Mouse (Mus musculus) gastrocnemius, postnatal 14 days (tissue): ENCODE data around the gene Iqsec1. TPM values are rescaled to one million over a fixed set of nuclear protein-coding genes. Genes with fewer than 3 reads are reported as not detected.
"Not testable (repeated sequence)": the region's sequence is repeated elsewhere in the genome, so short reads cannot be mapped to it uniquely, and the experiment has no call there.

ENCODE experiments used
- DNase-seq: peaks from one replicate; pipeline ENCODE4 v3.0.0; 2021; ENCODE audit warnings: mixed read lengths
- intact Hi-C: fragments of 180-260 bp; cut with DNase I; formaldehyde crosslinking; loops from one replicate; pipeline ENCODE4 v1.15.1; 2025; ENCODE audit warnings: low total_unique reads
- total RNA-seq, 2 experiments: library from RNA; stranded (reverse); gene quantifications; 2 replicates each; pipeline ENCODE4 v1.2.3; 2021

Gene Iqsec1
- total RNA-seq, 2 experiments from 2014 or later, result 36.9 to 55.3 TPM

GRCm38 (mm10) chr6:90660398-90661028 is 328.0 kb downstream of the Iqsec1 start:
- DNase-seq, result no peak
- intact Hi-C loops, result loop anchor here (5.0 kb wide), 1 partner anchor 62 kb away; no protein-coding TSS in a partner anchor

DNA sequence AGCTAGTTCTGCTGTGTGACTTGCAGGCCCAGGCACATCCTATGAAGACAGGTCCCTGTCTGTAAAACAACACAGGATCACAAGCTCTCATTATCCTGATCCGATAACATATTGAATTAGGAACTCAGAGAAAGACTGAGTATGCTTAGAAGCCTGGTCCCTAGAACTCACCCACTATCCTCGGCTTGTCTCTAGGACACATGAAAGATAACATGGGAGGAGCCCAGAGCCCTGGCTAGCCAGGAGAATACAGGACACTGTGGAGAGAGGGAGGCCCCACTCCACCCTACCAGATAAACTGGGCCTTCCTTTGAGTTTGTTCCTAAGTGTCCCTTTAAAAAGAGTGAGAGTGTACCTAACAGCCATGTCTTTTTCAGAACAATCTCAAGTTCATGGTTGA is 328.6 kb downstream of the Iqsec1 start:
- DNase-seq, result no peak
- intact Hi-C loops, result loop anchor here (5.0 kb wide), 1 partner anchor 62 kb away; no protein-coding TSS in a partner anchor

DNA sequence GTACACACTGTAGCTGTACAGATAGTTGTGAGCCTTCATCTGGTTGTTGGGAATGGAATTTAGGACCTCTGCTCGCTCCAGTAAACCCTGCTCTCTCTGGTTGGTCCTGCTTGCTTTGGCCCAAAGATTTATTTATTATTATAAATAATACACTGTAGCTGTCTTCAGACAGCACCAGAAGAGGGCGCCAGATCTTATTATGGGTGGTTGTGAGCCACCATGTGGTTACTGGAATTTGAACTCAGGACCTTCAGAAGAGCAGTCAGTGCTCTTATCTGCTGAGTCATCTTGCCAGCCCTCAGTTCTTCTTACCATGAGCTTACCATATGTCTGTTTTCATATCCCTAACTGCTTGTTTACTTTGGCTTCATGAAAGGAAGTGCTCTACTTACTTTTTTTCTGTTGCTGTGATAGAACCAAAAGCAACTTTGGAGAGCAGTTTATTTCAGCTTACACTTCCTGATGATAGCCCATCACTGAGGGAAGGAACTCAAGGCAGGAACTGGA is 332.1 kb downstream of the Iqsec1 start:
- DNase-seq, intact Hi-C loops: not testable (repeated sequence)

DNA sequence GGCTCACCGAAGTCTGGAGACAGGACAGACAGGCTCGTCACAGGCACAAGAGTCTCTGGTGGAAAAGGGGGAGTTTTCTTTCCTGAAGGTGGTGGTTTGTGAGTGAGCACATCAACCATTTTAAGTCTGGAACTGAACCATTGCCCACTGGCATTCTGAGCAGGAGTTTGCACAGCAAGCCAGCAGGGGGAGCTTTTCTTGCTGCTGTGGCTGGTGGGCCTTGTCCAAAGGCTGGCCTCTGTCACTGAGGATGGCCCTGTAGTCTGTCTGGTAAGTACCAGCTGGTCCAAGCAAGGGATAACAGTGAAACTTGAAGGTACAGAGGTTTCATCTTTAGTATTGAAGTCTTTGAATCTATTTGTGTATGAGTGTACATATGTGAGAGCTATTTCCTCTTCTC is 334.7 kb downstream of the Iqsec1 start:
- peak; percentile 71 for DNase-seq
- intact Hi-C loops, result loop anchor here (2.0 kb wide), 1 partner anchor 75 kb away; no protein-coding TSS in a partner anchor

DNA sequence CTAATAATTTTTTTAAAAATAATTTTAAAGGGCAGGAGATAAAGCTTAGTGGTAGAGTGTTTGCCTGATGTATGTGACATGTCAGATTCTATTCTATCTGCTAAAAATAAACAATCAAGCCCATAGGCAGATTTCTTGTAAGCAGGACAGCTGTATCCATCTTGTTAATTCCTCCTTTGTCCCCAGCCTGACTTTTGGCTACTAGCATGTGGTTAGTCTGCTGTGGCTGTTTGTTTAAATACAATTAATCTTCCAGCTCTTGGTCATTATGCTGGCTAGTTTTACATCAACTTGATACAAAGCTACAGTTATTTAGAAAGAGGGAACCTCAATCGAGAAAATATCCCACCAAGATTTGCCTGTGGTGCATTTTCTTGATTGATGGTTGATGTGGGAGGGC is 337.9 kb downstream of the Iqsec1 start:
- DNase-seq, result no peak
- intact Hi-C loops, result no loop called here

DNA sequence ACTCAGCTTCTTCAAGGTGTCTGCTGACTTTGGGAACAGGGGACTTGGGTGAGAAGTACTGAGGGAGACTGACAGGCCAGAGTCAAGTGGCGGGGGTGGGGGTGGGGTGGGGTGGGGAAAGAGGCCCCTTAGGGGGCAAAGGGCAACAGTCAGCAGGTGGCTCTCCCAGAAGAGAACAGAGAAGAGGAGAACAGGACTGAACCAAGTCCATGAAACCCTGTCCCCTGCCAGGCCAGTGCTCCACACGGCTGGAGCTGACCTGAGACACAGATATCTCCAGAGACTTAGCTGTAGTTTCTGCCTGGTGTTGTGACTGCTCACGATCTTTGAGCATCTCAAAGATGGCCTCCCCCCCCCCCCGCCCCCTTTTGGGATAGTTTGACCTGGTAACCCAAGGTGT is 339.2 kb downstream of the Iqsec1 start:
- intact Hi-C loops, result no loop called here
- no peak for DNase-seq

GRCm38 (mm10) chr6:90648391-90648790 is 340.1 kb downstream of the Iqsec1 start:
- intact Hi-C loops, result no loop called here
- no peak for DNase-seq

- intact Hi-C loops, result no loop called here
Observed at GRCm38 (mm10) chr6:90644965-90645364, 343.5 kb downstream of the Iqsec1 start.

GRCm38 (mm10) chr6:90643057-90643456 is 345.4 kb downstream of the Iqsec1 start:
- intact Hi-C loops, result no loop called here
- DNase-seq, result no peak

More at GRCm38 (mm10) chr6:90644965-90645364, 343.5 kb downstream of the Iqsec1 start:
- DNase-seq, result no peak

GRCm38 (mm10) chr6:90635611-90636010 is 352.9 kb downstream of the Iqsec1 start:
- no peak for DNase-seq
- intact Hi-C loops, result no loop called here

DNA sequence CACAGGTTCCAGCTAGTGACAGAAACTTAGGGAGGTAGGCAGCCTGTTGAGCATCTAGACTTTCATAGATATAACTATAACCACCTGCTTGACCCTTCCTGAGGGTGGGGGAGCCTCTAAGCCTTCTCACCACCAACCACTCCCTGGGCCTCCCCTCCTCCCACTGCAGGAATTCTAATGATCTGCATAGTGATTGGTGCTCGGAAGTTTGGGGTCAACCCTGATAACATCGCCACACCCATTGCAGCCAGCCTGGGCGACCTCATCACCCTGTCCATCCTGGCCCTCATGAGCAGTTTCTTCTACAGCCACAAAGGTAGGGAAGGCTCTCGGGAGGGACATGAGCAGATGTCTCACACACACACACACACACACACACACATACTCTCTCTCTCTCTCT is 353.4 kb downstream of the Iqsec1 start:
- no peak for DNase-seq
- intact Hi-C loops, result no loop called here

- intact Hi-C loops, result not testable (repeated sequence)
Observed at GRCm38 (mm10) chr6:90632526-90632925, 356.0 kb downstream of the Iqsec1 start.

GRCm38 (mm10) chr6:90630427-90630826 is 358.1 kb downstream of the Iqsec1 start:
- DNase-seq, result no peak
- intact Hi-C loops, result no loop called here

More at GRCm38 (mm10) chr6:90632526-90632925, 356.0 kb downstream of the Iqsec1 start:
- not testable (repeated sequence) for DNase-seq

- intact Hi-C loops, result no loop called here
- DNase-seq, result no peak
Observed at GRCm38 (mm10) chr6:90629506-90629905, 359.0 kb downstream of the Iqsec1 start.

DNA sequence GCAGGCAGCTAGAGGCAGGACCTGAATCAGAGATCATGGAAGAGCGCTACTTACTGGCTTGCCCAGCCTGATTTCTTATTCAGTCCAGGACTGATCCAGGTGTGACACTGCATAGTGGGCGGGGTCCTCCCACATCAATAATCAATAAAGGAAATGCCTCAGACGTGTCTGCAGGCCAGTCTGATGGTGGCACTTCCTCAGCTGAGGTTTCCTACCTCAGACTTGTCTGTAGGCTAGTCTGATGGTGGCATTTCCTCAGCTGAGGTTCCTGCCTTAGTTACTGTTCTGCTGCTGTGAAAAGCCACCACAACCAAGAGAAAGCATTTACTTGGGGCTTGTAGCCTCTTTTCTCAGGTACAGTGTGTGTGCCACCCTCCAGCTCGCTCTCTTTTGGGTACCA is 360.9 kb downstream of the Iqsec1 start:
- DNase-seq, result no peak
- intact Hi-C loops, result no loop called here

DNA sequence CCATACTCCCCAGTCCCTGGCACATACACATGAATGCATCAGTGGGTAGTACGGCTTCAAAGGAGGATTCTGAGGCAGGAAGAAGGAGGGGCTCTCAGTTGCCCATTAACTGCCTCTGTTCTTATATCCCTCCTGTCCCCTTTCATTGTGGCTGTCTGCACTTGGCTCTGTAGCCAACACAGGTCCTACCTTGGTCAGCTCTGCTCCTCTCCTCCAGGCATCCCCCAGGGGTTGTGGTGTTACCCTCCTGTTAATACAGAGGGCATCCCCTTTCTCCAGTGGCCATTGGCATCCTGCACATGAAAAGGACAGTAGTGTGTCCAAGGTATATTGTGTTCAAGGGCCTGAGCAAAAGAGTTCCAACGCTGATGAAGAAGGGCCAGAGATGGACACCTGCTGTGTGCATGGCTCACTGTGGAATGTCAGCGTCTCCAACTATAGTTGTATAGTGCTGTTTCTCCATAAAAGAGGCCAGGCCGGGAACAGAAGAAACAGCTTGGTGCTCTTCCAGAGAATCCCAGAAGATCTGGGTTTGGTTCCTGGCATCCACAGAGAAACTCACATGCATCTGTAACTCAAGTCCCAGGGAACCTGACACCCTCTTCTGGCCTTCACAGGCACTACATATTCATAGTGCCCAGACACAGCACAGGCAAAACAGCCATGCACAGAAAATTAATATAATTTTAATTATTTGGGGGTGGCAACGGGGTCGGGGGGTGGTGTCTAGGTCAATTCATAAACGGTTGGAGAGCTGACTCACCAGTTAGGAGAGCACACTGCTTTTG is 363.1 kb downstream of the Iqsec1 start:
- DNase-seq, result no peak
- intact Hi-C loops, result no loop called here

DNA sequence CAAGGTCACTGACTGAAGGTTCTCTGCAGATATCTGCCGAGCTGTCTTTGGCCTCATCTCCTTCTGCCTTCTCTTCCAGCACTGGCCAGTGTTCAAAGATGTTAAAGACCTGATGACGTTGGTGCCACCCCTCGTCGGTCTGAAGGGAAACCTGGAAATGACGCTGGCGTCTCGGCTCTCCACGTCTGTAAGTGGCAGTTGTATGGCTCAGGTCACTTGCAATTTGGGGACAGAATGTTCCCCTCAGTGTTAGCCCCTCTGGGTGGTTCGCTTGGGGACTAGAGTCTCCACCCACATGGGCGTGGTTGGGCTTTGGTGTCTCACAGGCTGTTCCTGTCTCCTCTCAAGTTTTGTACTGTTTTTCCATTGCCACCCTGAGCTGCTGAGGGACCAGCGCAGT is 363.8 kb downstream of the Iqsec1 start:
- peak; percentile 55 for DNase-seq
- intact Hi-C loops, result no loop called here

GRCm38 (mm10) chr6:90624184-90624583 is 364.3 kb downstream of the Iqsec1 start:
- peak; percentile 86 for DNase-seq
- intact Hi-C loops, result no loop called here

GRCm38 (mm10) chr6:90623456-90623836 is 365.0 kb downstream of the Iqsec1 start:
- intact Hi-C loops, result no loop called here
- DNase-seq, result no peak

DNA sequence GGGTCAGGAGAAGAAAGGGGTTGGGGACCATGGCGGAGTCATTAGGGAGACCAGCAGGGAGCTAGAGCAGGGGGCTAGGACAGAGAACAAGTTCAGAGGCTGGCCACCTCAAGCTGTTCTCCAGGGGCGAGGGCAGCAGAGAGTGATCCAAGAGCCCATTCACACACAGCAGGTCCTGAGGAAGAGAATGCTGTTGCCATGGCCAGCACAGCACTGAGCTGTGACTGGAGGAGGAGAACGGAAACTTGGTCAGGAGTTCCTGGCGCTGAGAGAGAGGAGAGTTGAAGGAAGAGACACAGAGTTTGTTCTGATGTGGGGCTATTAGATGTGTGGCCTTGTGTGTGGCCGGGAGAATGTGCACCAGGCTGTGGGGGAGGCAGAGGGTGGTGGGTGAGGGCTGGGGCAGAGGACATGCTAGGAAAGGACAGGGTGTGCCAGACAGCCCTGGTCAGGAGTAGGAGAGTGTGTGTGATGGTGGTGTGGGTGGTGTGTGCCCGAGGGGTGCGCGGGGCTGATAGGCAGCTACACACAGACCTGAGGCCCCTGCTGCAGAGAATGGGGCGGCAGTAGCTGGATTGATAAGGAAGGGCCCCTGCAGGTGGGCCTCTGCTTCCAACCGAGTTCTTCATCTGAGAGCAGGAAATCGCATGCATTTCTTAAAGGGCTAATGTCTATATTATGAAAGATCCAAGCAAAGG is 365.6 kb downstream of the Iqsec1 start:
- DNase-seq, result no peak
- intact Hi-C loops, result no loop called here
